Mouse (Mus musculus): ENCODE data around the gene Sult2a7.

Gene Sult2a7

DNA sequence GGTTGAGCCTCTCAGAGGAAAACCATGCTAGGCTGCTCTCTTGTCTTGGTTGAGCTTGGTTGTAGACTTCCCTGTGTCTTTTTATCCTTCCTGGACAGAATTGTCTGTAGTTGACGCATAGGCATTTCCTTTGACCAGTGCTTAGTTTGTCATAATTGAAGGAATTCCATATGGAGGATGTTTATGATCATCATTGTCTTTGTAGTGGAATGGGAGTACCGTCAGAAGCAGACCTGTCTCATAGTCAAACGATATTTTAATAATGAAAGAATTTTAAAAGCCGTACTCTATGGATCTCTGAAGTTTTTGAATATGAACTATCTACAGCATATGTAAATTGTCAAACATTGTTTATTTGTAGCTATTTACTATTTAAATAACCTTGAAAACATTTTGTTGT, at the start of gene Sult2a7:
TSS of gene Sult2a7 (minus strand) at position 101 of the 400 bp plus-strand sequence.
- DNase-seq (ENCODE audit: low read depth): no peak

DNA sequence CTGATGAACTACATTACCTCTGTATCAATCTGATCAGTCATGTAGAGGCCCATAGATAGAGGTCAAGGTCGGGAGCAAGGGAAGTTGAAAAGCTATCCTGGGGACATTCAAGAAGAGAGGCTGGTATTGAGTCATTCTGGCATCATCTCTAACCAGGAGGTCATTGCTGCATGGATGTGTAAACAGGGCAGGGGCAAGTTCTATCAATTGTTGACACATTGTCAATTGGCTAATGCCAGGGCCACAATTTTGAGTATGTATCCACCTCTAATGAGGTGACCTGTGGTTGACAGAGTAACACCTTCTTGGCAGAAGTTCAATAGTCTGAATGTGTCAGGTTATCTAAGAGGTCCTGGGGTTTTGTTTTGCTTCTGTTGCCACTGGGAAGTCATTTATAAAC, 31.2 kb upstream of the Sult2a7 start:
- DNase-seq (ENCODE audit: low read depth): no peak

- no peak for DNase-seq (ENCODE audit: low read depth)
These were observed 28.6 kb upstream of the Sult2a7 start for GRCm38 (mm10) chr7:14522636-14523035.

DNA sequence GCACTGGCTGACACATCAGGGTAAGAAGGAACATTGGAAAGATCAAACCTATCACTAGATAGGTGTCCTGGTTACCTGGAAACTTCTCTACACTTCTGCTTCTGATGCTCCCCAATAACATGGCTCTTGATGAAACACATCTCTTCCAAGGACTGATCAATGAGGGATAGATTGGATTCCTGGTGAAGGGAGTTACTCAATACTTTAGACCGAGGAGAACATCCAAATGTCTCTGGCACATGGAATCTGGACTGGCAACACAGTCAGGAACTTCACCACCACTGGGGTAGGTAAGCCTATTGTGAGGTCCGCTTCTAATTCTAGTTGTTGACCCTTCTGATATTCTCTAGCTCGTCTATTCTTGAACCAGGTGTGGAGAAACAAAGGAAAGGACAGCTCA, 24.3 kb upstream of the Sult2a7 start:
- no peak for DNase-seq (ENCODE audit: low read depth)

DNA sequence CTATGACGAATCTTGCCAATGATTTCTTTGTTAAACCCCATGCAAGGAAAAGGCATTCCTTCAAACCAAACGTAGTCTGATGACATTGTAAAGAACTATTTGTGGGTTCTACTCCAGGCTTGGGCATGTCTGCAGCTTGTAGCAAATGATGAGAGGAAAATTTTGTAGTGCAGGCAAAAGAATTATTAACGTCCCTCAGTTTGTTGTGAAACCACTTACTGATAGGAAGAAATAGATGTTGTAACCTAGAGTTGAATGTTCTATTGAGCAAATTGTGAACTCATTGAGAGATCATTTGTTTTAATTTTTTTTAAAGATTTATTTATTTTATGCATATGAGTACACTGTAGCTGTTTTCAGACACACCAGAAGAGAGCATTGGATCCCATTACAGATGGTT, 1.1 kb downstream of the Sult2a7 start:
- DNase-seq (ENCODE audit: low read depth): no peak

GRCm38 (mm10) chr7:14446534-14446933, 47.5 kb downstream of the Sult2a7 start, which contains the start of gene Sult2a8:
Gene Sult2a8 (minus strand): TSS chr7:14446769.
- DNase-seq (ENCODE audit: low read depth): no peak

GRCm38 (mm10) chr7:14439581-14439980, 54.4 kb downstream of the Sult2a7 start:
- DNase-seq (ENCODE audit: low read depth): no peak

- no peak for DNase-seq (ENCODE audit: low read depth)
These were observed 55.5 kb downstream of the Sult2a7 start for GRCm38 (mm10) chr7:14438484-14438883.

GRCm38 (mm10) chr7:14438029-14438428, 56.0 kb downstream of the Sult2a7 start:
- DNase-seq (ENCODE audit: low read depth): no peak

Data from c-Kit-positive CD71-positive TER-119-negative erythroid progenitor cells, embryonic 14.5 days (primary cell).